Mouse (Mus musculus): ENCODE measurements around the gene Rhobtb1.

DNA sequence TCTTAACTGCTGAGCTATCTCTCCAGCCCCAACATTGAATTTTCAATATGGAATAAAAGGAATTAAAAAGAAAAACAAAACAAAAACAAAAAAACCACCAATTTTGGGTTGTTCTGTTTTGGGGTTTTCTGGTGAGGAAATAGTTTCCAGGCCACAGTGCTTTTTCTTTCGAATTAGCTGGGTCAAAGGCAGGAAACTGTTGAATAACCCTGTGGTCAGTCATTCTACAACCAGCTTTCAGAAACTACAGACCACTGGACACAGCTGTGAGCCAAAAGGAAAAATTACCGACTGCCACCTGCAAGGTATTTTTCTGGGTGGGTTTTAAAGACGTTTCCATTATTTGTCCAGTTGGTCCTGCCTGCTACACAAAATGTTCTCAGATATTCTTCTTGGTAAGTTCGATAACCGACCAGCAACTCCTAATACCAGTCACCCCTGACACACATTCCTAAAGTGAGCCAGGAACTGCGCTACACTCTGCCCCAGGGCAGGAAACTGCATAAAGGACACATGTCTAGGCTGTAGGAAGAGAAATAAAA is 106.4 kb downstream of the Rhobtb1 start:
- TF ChIP-seq CTCF (IDR thresholded peaks at IDR 0.05; ENCODE audit: low read depth) (no peak), EP300 (IDR thresholded peaks at IDR 0.05; ENCODE audit: low read depth) (no peak)
